Mouse (Mus musculus): ENCODE data around the gene Efcab5. TPM values are rescaled to one million over a fixed set of nuclear protein-coding genes. Genes with fewer than 3 reads are reported as not detected.
"Not testable (repeated sequence)": the region's sequence is repeated elsewhere in the genome, so short reads cannot be mapped to it uniquely, and the experiment has no call there.

The Efcab5 gene
- polyA plus RNA-seq, 1 experiment from 2014 or later: 0.55 TPM

DNA sequence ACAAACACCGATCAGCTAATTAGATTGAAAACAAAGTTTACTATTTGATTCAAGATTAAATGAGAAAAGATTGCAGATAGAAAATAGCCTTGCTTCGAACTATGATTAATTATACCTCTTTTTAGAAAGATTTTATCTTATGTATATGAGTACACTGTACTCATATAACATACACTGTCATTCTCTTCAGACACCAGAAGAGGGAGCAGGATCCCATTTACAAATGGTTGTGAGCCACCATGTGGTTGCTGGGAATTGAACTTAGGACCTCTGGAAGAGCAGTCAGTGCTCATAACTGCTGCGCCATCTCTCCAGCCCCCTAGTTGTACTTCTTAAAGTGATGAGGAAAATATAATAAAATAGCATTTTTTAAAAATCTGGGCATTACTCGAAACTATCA lies 55.3 kb downstream of the Efcab5 start:
- ATAC-seq (ENCODE audit: low FRiP score, low TSS enrichment): no peak
- Histone ChIP-seq H3K9me3 (ENCODE audit: control insufficient read depth, low read length) (0 out of 2 replicates have a peak, but pooled peaks cover 2% of the 10 kb centered on the region), H3K4me2 (ENCODE audit: low read length) (no peak overlapping the region), H3K27me3 (ENCODE audit: control insufficient read depth, insufficient read depth, low read length) (no peaks in the 10 kb centered on the region), H3K27ac (replicated peaks; ENCODE audit: low read depth, low read length) (no peak overlapping the region), H3K36me3 (ENCODE audit: control insufficient read depth, insufficient read depth, low read length) (no peaks in the 10 kb centered on the region), H3K4me1 (ENCODE audit: control insufficient read depth, insufficient read depth, low read length) (no peaks in the 10 kb centered on the region), H3K4me3 (replicated peaks; ENCODE audit: low read depth, low read length) (no peak overlapping the region), H3K9ac (replicated peaks; ENCODE audit: low read length) (no peak overlapping the region)
- DNase-seq: no peak
- WGBS: 95% methylated on average over 4 of the region's 4 CpGs

DNA sequence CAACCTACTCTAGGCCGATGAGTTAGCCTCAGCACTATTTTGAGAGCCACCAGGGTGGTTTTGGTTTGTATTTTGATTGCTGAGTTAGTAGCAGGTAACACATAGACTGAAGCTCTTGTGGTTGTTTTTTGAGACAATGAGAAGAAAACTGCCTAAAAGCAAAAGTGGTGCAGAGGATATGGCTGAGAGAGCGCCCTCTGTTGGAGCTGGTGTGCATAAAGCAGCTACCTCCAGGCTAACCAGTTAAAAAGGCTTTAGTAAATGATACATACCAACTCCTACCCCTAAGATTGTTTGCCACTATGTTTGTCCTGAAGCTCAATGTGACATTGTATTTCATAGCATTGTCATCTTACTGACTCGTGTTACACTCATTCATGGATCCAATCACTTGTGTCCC lies 56.2 kb downstream of the Efcab5 start:
- Histone ChIP-seq H3K9me3 (ENCODE audit: control insufficient read depth, low read length) (0 out of 2 replicates have a peak, but pooled peaks cover 2% of the 10 kb centered on the region), H3K4me1 (ENCODE audit: control insufficient read depth, insufficient read depth, low read length) (no peaks in the 10 kb centered on the region), H3K4me3 (replicated peaks; ENCODE audit: low read depth, low read length) (no peak overlapping the region), H3K9ac (replicated peaks; ENCODE audit: low read length) (no peak overlapping the region), H3K4me2 (ENCODE audit: low read length) (no peak overlapping the region), H3K27ac (replicated peaks; ENCODE audit: low read depth, low read length) (no peak overlapping the region), H3K36me3 (ENCODE audit: control insufficient read depth, insufficient read depth, low read length) (no peaks in the 10 kb centered on the region), H3K27me3 (ENCODE audit: control insufficient read depth, insufficient read depth, low read length) (no peaks in the 10 kb centered on the region)
- 62% methylated on average over 3 of the region's 3 CpGs for WGBS
- DNase-seq (peak; percentile 14), ATAC-seq (ENCODE audit: low FRiP score, low TSS enrichment) (no peak)

DNA sequence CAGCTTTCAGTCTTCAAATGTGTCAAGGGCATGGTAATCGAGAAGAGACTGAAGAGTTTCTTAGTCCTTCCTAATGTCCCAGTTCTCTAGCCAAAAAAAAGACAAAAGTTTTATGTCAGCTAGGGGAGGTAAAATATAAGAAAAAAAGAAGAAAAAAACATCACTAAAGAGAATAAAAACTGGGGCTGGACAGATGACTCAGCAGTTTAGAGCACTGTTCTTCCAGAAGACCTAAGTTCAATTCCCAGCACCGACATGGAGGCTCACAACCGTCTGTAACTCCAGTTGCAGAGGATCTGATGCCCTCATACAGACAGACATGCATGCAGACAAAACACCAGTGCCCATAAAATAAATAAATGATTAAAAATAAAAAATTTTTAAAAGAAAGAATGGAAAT lies 60.2 kb downstream of the Efcab5 start:
- Histone ChIP-seq H3K4me2 (ENCODE audit: low read length) (no peak overlapping the region), H3K4me3 (replicated peaks; ENCODE audit: low read depth, low read length) (no peak overlapping the region), H3K27me3 (ENCODE audit: control insufficient read depth, insufficient read depth, low read length) (no peaks in the 10 kb centered on the region), H3K36me3 (ENCODE audit: control insufficient read depth, insufficient read depth, low read length) (no peaks in the 10 kb centered on the region), H3K9ac (replicated peaks; ENCODE audit: low read length) (no peak overlapping the region), H3K4me1 (ENCODE audit: control insufficient read depth, insufficient read depth, low read length) (no peaks in the 10 kb centered on the region), H3K27ac (replicated peaks; ENCODE audit: low read depth, low read length) (no peak overlapping the region), H3K9me3 (ENCODE audit: control insufficient read depth, low read length) (0 out of 2 replicates have a peak, but pooled peaks cover under 1% of the 10 kb centered on the region)
- ATAC-seq (ENCODE audit: low FRiP score, low TSS enrichment): no peak
- no peak for DNase-seq
- WGBS: 87% methylated on average over 3 of the region's 3 CpGs

DNA sequence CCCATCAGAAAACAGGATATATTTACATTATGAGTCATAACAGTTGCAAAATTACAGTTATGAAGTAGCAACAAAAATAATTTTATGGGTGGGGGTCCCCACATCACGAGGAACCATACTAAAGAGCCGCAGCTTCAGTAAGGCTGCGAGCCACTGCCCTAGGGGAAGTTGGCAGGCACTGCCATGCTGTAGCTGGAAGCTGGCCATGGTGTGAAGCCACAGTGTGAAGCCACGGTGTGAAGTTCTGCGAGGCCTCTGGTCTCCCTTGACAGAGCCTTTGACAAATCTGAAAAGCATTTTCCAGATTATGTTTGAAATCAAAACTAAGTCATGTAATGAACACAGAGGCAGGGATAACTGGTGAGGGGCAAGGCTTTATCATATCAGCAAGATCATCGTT lies 77.6 kb downstream of the Efcab5 start:
- Histone ChIP-seq H3K27ac (replicated peaks; ENCODE audit: low read depth, low read length) (no peak overlapping the region), H3K9ac (replicated peaks; ENCODE audit: low read length) (no peak overlapping the region), H3K27me3 (ENCODE audit: control insufficient read depth, insufficient read depth, low read length) (no peaks in the 10 kb centered on the region), H3K4me1 (ENCODE audit: control insufficient read depth, insufficient read depth, low read length) (no peaks in the 10 kb centered on the region), H3K4me3 (replicated peaks; ENCODE audit: low read depth, low read length) (no peak overlapping the region), H3K9me3 (ENCODE audit: control insufficient read depth, low read length) (no peaks in the 10 kb centered on the region), H3K36me3 (ENCODE audit: control insufficient read depth, insufficient read depth, low read length) (no peaks in the 10 kb centered on the region), H3K4me2 (ENCODE audit: low read length) (no peak overlapping the region)
- DNase-seq (no peak), ATAC-seq (ENCODE audit: low FRiP score, low TSS enrichment) (no peak)
- WGBS: 85% methylated on average over 6 of the region's 6 CpGs

DNA sequence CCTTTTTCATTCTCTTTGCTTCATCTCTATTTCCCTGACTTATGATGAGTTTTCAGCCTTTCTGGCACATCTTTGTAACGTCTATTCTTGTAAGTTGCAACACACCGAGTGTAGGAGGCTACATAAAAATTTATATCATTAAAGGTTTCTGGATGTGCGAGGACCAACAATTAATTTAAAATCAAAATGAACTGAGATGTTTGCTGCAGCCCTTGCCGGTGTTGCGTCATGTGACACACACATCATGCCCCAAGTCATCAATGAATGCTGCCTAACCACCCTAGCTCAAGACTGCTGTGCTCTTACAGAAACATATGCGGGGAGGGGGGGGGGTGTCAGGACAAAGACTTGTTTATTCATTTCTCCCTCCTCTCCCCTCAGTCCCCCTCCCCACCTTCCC lies 80.3 kb downstream of the Efcab5 start:
- H3K27ac ChIP-seq (replicated peaks; ENCODE audit: low read depth, low read length): no peak overlapping the region
- H3K9me3 ChIP-seq (ENCODE audit: control insufficient read depth, low read length): no peaks in the 10 kb centered on the region
- no peaks in the 10 kb centered on the region for H3K4me1 ChIP-seq (ENCODE audit: control insufficient read depth, insufficient read depth, low read length)
- ATAC-seq (ENCODE audit: low FRiP score, low TSS enrichment) (no peak), DNase-seq (no peak)
- 91% methylated on average over 6 of the region's 6 CpGs for WGBS
- H3K4me2 ChIP-seq (ENCODE audit: low read length): no peak overlapping the region
- no peak overlapping the region for H3K4me3 ChIP-seq (replicated peaks; ENCODE audit: low read depth, low read length)
- H3K9ac ChIP-seq (replicated peaks; ENCODE audit: low read length): no peak overlapping the region
- H3K27me3 ChIP-seq (ENCODE audit: control insufficient read depth, insufficient read depth, low read length): no peaks in the 10 kb centered on the region
- H3K36me3 ChIP-seq (ENCODE audit: control insufficient read depth, insufficient read depth, low read length): no peaks in the 10 kb centered on the region

DNA sequence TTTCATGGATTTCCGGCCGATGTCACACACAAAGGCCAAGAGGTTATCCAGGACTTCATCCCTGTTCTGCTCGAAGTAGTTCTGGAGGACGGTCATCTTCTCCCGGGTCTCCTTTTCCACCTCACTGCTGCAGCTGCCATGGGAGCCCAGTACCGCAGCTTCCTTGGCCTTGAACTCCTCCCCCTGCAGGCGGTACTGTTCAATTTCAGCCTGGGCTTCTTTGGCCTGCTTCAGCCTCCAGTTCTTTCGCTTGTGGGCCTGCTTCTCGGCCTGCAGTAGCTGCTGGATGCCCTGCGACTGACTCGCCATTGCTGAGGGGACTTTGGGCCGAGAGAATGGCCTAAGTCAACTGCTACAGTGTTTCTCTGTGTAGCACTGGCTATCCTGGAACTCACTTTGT lies 80.9 kb downstream of the Efcab5 start:
- not testable (repeated sequence) for H3K27me3 ChIP-seq (ENCODE audit: control insufficient read depth, insufficient read depth, low read length); H3K9ac ChIP-seq (replicated peaks; ENCODE audit: low read length); H3K4me2 ChIP-seq (ENCODE audit: low read length); H3K27ac ChIP-seq (replicated peaks; ENCODE audit: low read depth, low read length); H3K4me1 ChIP-seq (ENCODE audit: control insufficient read depth, insufficient read depth, low read length); H3K4me3 ChIP-seq (replicated peaks; ENCODE audit: low read depth, low read length); ATAC-seq (ENCODE audit: low FRiP score, low TSS enrichment); H3K36me3 ChIP-seq (ENCODE audit: control insufficient read depth, insufficient read depth, low read length); H3K9me3 ChIP-seq (ENCODE audit: control insufficient read depth, low read length); DNase-seq
- WGBS: 81% methylated on average over 12 of the region's 12 CpGs

DNA sequence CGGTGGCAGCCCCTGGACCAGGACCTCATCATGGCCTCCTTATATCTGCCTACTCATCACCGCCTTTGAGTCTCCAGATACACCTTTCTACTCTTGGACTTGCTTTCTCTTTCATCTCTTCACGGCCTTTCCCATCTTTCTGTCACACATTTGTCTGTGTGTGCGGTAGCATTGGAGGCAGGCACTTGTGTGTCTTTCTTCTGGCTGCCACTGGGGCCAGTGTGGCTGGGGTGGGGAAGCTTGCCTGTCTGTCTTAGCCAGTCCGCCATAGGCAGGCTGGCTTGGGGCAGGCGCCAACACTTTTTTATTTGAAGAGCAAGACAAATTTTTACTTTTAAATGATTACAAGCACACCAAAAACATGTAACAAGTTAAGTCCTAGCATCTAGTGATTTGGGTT lies 81.8 kb downstream of the Efcab5 start:
- Histone ChIP-seq H3K4me3 (replicated peaks; ENCODE audit: low read depth, low read length) (no peak overlapping the region), H3K4me1 (ENCODE audit: control insufficient read depth, insufficient read depth, low read length) (no peaks in the 10 kb centered on the region), H3K27me3 (ENCODE audit: control insufficient read depth, insufficient read depth, low read length) (no peaks in the 10 kb centered on the region), H3K27ac (replicated peaks; ENCODE audit: low read depth, low read length) (no peak overlapping the region), H3K4me2 (ENCODE audit: low read length) (no peak overlapping the region), H3K9me3 (ENCODE audit: control insufficient read depth, low read length) (no peaks in the 10 kb centered on the region), H3K9ac (replicated peaks; ENCODE audit: low read length) (no peak overlapping the region), H3K36me3 (ENCODE audit: control insufficient read depth, insufficient read depth, low read length) (no peaks in the 10 kb centered on the region)
- WGBS: 95% methylated on average over 6 of the region's 6 CpGs
- no peak for DNase-seq
- no peak for ATAC-seq (ENCODE audit: low FRiP score, low TSS enrichment)

DNA sequence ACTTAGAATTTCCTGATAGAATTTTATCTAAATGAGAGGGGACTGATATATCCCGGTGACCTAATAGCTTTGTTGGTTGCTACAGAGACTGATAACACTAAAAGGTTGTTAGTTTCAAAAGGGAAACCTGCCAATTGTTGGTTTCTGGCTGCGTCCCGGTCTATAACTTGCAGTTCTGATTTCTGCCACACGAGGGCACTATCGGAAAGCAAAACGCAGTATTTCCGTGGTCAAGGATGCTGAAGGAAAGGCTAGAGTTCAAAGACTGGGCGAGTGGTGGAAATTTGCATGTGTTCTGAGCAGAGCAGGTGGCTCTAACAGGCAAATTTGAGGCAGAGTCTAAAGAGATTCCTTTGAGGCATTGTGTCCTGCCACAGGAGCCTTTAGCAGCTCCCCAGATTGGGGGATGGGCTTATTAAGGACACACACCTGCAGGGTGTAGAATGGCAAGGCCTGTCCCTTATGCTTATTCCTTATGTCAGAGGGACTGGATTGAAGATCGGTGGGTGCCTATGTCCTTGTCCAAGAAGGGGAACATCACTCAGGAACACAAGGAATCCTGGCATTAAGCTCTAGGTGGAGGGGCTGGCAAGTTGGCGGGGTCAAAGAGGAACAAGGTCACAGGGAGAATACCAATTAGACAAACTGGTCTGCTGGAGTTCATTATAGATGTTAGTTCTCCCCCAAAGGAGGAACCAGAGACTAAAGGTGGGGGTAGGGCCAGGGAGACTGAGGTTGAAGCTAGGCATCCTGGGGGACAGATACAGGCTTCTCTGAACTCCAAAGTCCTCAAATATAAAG lies 88.4 kb downstream of the Efcab5 start:
- H3K27ac ChIP-seq (replicated peaks; ENCODE audit: low read depth, low read length): no peak overlapping the region
- no peak overlapping the region for H3K9ac ChIP-seq (replicated peaks; ENCODE audit: low read length)
- no peak overlapping the region for H3K4me3 ChIP-seq (replicated peaks; ENCODE audit: low read depth, low read length)
- no peaks in the 10 kb centered on the region for H3K9me3 ChIP-seq (ENCODE audit: control insufficient read depth, low read length)
- no peaks in the 10 kb centered on the region for H3K36me3 ChIP-seq (ENCODE audit: control insufficient read depth, insufficient read depth, low read length)
- no peaks in the 10 kb centered on the region for H3K27me3 ChIP-seq (ENCODE audit: control insufficient read depth, insufficient read depth, low read length)
- H3K4me2 ChIP-seq (ENCODE audit: low read length): no peak overlapping the region
- WGBS: 14% methylated on average over 10 of the region's 10 CpGs
- peak; percentile 89 for DNase-seq
- H3K4me1 ChIP-seq (ENCODE audit: control insufficient read depth, insufficient read depth, low read length): no peaks in the 10 kb centered on the region; the same call in 1 of the 2 replicates
- no peak for ATAC-seq (ENCODE audit: low FRiP score, low TSS enrichment)

DNA sequence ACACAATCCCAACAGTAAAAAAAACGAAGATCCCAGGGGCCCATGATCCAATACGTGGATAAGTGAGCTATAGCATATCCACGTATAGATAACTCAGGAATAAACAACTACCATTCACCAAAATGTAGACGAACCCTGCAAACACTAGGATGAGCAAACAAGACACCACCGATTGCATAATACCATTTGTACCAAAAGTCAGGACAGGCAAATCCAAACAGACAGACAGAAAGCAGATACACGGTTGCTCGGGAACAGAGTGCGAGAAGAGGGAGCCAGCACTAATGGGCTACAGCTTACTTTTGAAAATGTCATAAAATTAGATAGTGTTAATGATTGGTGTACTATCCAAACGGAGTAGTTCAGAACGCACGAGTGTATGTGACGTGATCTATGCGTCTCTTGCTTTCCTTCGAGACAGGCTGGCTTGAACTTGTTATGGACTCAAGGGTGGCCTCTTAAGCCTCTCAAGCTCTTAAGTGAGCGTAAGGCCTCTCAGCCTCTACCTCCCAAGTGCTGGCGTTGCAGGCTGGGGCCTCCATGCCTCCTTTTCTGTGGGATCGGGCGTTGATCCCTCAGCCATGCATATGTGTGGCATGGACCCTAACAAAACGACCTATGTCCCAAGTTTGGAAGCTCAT lies 90.3 kb downstream of the Efcab5 start:
- Histone ChIP-seq H3K4me1 (ENCODE audit: control insufficient read depth, insufficient read depth, low read length) (no peaks in the 10 kb centered on the region; the same call in 1 of the 2 replicates), H3K4me3 (replicated peaks; ENCODE audit: low read depth, low read length) (no peak overlapping the region), H3K9ac (replicated peaks; ENCODE audit: low read length) (no peak overlapping the region), H3K36me3 (ENCODE audit: control insufficient read depth, insufficient read depth, low read length) (no peaks in the 10 kb centered on the region), H3K27me3 (ENCODE audit: control insufficient read depth, insufficient read depth, low read length) (no peaks in the 10 kb centered on the region), H3K4me2 (ENCODE audit: low read length) (no peak overlapping the region), H3K27ac (replicated peaks; ENCODE audit: low read depth, low read length) (no peak overlapping the region), H3K9me3 (ENCODE audit: control insufficient read depth, low read length) (no peaks in the 10 kb centered on the region)
- 83% methylated on average over 19 of the region's 19 CpGs for WGBS
- DNase-seq (no peak), ATAC-seq (ENCODE audit: low FRiP score, low TSS enrichment) (no peak)
